Mouse (Mus musculus) megakaryocyte-erythroid progenitor cell, adult 5-6 weeks (primary cell): ENCODE data around the gene Tenm4. TPM values are rescaled to one million over a fixed set of nuclear protein-coding genes. Genes with fewer than 3 reads are reported as not detected.

Experiments used
- ATAC-seq: replicated peaks from 2 replicates; pipeline ENCODE4 v1.8.0; 2016; ENCODE audit warnings: mild to moderate bottlenecking, inconsistent platforms; ENCODE audit not compliant: severe bottlenecking, poor library complexity, low FRiP score, low TSS enrichment
- total RNA-seq, 2 experiments: library from RNA; stranded (forward) in 1 of 2; stranded (reverse) in 1 of 2; fragments of 200-1000, 215-1000 nt in 1 of 2; fragments of >200 nt in 1 of 2; fragmentation: Nextera tagmentation in 1 of 2; gene quantifications; 2 replicates each; pipeline ENCODE4 v1.2.3; 2014 to 2017

The Tenm4 gene
- total RNA-seq, 2 experiments from 2014 or later: 0.14 TPM; not detected in 1

DNA sequence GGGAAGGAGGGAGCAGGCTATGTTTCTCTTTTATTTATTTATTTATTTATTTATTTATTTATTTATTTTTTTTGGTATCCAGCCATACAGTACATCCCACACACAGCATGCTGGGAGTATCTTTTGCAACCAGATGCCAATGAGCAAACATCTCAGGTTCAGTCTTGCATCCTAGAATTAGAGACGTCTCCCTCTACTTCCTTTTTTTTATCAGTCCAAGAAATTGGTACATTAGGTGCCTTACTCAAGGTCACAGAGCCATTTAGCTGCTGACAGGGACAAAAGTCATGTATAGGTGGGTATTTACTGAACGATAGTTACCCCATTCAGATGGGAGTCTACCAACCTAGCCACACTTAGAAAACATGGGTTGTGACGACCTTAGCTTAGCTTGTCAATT is 517.1 kb downstream of the Tenm4 start:
- ATAC-seq: no peak

DNA sequence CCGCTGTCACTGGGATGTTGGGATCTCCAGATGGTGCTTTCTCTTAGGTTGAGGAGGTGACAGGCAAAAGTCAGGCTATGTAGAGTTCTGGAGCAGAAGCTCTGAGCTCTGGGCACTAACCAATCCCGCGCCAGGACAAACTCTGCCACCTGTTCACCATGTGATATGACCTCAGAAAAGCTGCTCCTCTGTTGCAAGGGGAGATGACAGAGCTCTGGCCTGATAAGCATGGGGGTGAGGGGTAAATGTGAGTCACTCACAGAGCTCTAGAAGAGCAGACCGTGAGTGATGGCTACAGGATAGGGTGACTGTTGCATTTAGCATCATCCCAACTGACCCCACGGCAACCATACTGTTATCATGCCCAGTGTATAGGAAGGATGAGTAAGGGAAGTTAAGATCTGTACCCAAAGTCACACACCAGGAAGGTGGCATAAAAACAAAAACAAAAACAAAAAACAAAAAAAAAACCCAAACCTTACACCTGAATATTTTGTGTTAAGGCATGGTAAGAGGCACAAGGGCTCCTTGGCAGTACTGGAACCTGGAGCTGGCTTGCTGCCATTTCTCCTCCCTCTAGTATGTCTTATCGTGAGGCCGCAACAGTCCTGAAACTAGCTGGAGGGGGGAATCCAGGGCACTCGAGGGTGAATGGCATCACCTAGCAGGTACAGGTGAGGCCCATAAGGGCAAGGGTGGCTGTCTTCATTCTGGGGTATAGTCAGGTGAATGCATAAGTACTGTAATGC is 530.2 kb downstream of the Tenm4 start:
- peak; percentile 37 for ATAC-seq

DNA sequence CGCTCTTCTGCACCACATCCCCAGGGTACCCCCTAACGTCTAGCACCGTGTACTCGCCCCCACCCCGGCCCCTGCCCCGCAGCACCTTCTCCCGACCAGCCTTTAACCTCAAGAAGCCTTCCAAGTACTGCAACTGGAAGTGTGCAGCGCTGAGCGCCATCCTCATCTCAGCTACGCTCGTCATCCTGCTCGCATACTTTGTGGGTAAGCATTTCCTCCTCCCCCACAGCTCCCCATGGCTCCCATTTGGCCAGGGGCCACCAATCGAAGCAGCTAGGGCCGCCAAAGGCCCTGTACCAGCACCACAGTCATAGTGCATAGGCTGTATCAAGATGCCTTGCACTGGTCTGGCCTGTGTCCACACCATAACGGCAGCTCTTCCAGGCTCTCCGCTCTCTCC is 532.9 kb downstream of the Tenm4 start:
- no peak for ATAC-seq

DNA sequence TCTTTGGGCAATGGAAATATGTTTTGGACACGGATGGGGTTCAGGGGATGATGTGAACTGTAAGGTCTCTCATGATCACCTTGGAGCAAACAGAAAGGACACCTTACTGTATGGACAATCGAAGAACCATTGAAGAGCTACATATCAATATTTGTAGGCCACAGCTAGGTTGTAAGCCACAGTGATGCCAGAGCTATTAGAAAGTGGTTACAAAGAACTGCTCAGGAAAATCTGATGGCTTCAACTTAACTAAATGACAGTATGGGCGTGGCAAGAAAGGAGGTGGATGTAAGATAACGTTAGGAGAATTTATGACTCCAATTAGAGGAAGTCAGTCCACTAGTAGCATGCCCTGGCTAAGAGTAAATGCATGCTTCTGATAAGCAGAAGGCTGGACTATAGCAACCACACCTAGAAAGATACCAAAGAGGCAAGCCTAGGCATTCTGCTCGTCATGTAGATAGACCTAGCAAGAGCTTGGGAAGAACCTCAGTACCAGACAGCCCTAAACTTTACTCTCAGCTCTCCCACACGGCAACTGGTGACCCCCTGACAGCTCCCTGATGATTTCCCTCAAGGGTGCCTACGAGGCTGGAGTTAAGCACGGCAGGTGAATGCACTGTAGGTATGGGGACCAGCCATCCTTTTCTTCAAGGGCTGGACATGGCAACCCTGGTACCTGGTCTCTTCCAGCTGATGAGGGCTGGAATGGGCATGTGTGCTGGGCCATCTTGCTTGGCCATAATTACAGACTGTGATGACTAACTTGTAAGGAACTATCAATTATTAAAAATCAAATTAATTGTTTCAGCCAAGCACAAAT is 534.5 kb downstream of the Tenm4 start:
- peak; percentile 89 for ATAC-seq

DNA sequence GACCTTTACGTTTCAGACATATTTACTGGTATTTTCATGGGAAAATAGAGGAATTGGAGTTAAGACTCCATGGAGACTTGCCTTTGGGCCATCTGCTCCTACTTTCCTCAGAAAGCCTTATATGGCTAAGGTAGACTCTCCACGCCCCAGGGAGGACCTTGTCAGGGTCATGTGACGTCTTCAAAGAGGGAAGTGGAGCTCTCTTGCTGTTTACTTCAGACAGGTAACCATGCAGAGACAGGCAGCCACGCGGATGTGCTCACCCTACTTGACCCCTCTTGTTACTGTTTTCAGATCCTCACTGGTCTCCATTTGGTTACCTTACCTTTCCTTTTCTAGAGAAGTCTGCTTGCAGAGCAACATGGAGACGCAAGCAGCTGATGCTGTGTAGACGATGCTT is 535.5 kb downstream of the Tenm4 start:
- ATAC-seq: no peak

DNA sequence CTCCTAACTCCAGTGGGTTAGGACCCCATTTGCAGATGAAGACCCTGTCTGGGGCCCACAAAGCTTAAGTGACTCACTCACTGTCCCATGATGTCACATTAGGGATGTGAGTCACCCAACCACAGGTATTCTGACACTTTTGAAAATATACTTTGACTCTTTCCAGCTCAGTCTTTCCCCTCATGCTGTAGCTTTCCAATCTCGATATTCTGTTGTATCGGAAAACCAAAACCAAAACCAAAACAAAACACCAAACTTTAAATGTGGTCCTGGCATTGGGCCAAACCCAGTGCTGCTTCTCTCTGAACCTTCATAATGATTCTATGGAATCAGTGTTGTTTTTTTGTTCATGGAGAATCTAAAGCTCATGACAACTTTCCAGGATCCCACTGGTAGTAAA is 536.1 kb downstream of the Tenm4 start:
- no peak for ATAC-seq

DNA sequence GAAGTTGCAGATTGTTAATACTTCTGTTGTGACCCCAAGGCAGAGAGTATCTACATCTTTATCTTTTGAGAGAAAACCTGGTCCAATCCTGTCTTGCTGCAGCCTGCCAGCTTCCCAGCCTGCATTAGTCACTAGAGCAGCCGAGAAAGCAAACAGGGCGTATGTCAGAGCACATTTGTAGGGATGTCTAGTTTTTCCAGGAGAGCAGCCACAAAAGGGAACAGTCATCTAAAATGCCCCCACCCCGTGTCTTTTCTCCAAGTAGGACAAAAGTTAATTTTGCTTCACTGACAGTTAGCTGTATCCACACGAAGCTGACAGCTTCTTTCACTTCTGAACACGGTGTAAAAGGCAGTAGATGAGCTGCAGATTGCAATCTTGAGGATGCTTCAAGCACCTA is 537.0 kb downstream of the Tenm4 start:
- ATAC-seq: no peak

DNA sequence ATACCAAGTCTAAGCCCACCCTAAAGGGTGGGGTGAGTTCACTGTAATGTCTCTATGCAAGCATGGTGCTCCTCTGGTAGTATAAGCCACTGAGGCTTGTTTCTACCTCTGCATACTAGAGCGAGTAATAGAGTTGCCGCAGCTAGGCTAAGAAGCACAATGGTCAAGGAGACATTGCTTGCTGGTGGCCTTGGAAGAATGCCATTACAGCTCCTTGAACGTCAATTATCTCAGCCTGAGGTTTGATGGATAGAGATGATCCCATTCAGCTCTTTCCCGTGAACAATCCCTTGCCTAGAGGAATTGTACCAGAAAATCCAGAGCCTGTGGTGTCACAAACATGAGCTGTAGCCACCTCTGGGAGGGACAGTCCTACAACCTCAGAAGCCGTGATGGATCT is 537.5 kb downstream of the Tenm4 start:
- no peak for ATAC-seq

DNA sequence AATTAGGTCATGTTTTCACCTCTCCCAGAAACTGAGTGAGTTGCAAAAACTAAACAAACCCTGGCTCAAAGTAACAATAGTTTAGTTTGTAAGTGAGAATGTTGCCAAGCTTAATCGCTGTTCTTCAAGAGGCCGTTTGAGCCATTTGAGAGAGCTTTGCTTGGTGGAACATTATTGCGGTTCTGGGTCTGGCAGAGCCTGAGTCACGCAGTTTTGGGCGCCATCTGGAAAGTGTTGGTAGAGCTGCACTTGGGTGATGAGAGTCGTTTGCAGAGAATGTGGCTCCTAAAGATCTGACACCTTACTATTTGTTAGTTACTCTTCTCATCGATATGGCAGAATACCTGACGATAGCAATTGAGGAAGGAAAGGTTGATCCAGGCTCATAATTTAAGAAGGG is 537.9 kb downstream of the Tenm4 start:
- ATAC-seq: no peak

DNA sequence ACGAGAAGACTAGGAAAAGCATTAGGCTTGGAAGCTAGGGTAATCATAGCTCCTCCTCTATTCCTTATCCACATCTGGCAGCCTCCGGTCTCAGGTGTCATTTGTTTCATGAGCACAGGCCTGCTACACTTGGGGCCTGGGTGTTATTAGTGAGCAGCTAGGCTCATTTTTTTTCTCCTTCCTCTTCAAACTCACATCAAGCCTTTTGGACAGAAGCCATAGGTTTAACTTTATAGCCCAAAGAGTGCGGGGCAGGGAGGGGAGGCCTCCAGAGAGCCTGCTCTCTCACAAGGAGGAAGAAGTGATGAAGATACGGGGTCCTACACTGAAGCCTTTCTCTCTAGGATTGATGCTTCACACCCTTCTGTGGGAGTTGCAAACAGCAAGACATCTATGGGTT is 538.8 kb downstream of the Tenm4 start:
- no peak for ATAC-seq

DNA sequence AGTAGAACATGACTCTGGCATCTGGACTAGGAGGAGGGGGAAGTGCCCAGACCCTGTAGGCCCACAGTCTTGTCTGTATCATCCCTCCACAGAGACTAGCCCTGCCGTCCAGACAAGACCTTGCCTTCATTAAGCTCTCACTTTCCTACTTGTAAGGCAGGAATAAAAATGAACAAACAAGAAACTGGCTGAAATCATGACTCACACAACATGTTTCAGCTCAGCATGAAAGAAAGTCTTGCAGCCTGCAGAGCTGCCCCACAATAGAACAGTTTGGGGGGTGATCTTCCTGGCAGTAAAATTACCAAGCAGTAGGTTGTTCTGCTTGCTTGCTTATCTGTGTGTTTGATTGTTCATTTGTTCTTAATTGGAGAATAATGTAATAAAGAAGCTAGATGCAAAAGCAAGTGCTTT is 539.6 kb downstream of the Tenm4 start:
- ATAC-seq: no peak

DNA sequence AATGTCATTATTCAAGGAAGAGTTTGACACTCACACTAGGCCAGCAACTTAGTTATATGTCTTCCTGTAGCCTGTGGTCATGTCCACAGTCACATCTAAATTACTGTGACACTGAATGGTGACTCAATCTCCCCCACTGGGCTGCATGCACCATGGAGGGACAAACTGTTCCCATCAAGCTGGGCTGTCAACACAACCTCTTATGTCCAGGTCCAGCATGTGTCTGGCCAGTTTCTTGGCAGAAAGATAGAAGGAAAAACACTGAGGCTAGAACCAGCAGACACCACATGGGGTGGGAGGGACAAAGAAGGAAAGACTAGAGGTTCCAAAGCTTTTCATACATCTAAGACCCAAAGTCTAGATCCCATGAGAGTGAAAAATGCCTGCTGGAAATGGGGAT is 541.8 kb downstream of the Tenm4 start:
- no peak for ATAC-seq

DNA sequence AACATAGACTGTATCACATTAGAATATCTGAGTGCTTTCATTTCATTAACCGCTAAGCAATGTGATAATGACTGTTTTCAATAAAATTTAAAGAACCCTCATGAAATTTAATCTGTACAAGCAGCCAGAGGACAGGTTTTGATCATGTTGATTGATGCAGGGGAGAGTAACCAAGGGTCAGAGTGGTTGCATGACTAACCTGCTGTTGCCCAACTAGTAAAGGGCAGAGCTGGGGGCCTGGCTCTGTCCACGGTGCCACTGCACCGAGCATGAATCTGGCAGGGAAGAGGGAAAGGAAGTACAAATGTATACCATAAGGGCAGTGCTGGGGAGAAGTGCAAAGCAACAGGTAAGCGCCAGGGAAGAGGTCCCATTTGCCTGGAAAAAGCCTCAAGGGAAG is 545.9 kb downstream of the Tenm4 start:
- no peak for ATAC-seq

DNA sequence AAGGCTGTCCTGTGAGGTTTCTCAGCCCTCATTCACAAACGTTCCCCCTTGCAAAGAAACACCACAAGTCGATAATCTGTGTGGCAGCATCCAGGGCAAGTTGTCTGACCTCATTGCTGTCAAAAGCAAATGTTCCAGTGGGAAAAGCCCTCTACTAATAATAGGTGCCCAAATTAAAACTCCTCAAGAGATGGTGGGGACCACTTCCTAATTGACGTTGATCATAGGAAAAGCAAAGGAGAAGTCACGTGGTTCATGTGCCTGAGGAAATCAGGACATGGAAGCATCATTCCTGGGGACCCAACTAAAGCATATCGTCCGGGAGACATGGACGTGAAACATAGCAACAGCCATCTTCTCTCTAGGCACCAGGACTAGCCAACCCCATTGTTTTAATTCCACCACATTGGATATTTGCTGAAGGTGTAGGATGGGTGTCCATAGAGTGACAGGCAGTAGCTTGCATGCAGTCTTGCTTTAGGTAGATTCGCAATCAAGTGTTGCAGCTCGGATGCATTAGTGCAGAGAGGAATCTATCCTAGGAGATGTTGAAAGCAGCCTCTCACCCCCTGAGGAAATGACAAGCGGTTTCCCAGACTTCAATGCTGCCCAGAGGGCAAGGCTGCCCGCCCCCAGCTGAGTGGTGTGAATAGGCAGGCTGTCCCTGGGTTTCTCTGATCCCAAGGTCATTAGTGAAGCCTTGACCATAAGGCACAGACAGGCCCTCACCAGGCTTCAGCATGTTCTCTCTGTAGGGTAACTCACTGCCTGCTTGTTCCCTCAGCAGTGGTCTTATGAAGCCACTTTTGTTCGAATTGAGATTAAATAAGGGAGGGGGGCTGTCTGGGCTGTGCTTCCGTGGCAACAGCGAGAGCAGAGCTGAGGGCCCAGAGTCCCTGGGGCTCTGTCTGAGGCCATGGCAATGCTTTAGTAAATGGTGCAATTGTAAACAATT is 547.4 kb downstream of the Tenm4 start:
- no peak for ATAC-seq

DNA sequence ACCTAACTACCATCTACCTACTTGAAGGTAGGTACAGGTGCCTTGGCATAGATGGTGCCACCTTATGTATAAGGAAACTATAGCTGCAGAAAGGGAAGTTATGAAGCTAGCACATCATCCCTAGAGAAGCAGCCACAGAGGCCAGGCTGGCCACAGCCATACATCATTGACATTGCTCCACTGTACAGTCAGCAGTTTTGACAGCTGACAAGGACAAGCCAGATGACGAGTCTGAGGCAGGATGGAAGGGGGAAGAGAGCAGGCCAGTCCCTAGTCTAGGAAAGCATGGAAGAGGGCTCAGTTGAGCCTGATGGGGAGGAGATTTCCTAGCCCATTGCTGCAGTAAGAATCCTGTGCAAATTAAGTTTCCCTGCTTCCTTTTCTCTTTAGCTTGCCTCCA is 548.9 kb downstream of the Tenm4 start:
- no peak for ATAC-seq

DNA sequence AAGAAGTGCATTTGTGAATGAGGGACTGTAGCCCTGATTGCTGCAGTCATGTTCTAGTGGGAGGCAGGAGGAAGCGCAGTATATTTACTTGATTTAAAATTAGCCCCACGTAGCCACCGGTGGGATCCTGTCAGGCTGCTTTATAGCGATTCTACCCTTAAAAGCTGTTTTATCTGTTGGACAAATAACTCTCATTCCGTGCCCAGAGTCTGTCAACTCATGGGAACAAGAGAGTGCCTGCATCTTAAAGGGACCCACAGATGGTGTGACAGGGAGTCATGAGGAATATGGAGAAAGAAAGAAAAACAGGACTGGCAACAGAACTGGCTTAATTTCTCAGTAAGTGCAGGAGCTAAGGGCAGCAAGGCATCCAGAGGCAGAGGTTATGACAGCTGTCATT is 549.4 kb downstream of the Tenm4 start:
- ATAC-seq: no peak

DNA sequence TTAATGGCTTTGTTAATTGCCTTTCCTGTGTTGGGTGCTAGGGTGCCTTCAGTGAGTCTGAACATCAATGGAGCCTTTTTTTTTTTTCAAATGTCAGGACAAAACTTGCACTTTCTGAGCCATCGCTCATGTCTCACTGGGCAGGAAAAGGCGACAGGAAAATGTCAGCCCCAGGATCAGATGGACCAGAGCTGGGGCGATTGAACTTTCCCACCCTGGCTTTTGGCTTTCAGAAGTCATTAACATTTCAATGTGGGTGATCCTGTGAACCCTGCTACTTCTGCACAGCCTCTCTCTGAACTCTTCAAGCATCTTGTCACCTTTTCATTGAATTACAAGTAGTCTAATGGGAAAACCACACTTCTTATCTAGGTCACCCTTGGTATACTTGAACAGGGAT is 551.8 kb downstream of the Tenm4 start:
- no peak for ATAC-seq

DNA sequence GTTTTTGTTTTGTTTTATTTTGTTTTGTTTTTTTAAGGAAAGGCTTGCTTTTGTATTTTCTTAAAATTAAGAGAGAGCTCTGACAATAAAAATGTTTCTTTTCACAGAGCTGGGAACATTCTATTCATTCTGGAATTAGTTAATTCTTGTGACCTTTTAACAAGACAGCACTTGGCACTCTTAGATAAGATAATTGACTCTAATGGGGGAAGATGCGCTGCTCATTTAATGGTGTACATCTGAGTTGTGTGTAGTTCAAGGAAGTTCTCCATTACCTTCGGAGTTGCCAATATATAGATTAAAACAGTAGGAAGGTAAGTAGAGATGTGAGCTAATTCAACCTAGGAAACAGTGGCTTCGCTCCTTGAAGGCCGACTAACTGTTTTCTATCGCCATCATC is 554.6 kb downstream of the Tenm4 start:
- ATAC-seq: no peak

DNA sequence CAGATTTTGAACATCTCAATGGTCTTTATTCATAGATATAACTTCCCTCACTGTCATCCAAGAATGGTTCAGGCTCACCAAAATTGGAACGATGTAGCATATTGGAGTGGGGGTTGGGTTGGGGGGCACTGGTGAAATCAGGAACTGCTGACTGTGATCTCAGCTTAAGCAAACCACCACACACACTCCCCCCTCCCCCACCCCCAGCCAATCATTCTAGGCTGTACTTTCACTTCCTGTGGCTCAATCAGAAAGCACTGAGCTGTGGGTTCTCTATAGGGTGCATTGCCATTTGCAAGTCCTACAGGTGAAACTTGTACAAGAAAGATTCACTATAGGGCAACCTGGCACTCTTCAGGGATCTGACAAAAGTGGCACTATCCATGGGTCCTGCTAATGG is 559.3 kb downstream of the Tenm4 start:
- ATAC-seq: no peak

DNA sequence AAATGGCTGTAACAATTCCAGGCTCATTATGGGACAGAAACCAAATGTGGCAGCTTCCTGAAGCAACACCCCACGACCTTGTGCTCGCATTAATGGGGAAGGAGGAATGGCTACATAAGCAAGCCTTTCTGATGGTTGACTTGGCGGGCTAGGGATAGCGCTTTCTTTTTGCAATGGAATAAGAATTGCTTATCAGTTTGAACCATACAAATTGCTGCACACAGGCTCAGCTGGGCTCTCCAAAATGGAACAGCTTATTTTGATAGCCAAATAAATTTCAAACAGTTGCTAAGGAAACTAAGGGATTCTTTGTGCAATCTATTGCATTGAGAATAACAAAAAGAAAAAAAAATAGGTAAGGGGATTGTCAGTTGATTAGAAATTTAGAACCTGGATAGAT is 560.9 kb downstream of the Tenm4 start:
- ATAC-seq: no peak
